Mouse (Mus musculus): ENCODE results near the gene Mcf2l. TPM values are rescaled to one million over a fixed set of nuclear protein-coding genes. Genes with fewer than 3 reads are reported as not detected.

Mcf2l gene
- polyA plus RNA-seq, 1 experiment: 2.9 TPM

DNA sequence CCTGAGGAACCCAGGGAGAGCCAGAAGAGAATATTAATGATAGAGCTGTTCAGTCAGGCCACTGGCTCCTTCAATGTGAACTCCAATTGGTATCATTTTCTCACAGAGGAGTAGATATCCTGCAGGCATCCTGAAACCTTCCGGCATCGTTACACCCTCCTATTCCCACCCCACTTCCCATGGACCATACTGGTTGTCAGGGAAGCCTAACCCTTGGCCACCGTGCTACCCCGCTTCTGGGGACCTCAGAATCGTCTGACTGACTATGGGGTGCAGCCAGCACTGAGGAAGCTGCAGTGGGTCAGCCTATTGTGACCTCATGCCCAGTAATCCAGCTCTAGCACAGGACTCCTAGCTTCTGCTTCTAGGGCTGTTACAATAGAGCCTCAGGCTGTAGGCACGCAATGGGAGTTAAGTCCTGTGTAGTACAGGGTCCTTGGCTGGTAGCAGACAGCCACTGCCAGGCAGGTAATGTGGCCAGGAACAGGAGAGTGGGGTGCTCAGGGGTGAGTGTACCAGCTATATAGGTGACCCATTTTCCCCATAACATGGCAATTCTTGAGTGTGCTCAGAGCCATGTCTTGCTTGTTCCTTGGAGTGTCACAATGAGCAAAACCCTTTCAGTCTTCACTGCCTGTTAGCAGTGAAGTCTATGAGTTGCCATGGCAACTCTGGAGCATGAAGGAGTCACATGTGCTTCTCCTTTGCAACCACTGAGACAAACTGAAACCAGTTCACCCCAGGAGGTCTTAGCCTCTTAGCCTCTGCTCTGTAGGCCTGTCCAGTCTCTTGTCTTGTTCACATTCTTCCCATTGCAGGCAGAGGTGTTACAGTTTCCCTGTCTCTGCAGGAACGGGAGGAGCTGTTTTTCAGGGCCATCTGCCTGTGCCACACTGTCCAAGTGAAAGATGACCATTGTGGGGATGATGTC lies 41.7 kb upstream of the Mcf2l start:
- no peaks in the 10 kb centered on the region for H3K4me1 ChIP-seq (ENCODE audit: control insufficient read depth, insufficient read depth, insufficient read length)
- TF ChIP-seq POLR2A (IDR thresholded peaks at IDR 0.05; ENCODE audit: low read depth, low read length): no peak
- no peak for TF ChIP-seq CTCF (IDR thresholded peaks at IDR 0.05; ENCODE audit: extremely low read depth, insufficient read depth, insufficient read length, insufficient replicate concordance)
- no peaks in the 10 kb centered on the region for H3K36me3 ChIP-seq (ENCODE audit: control insufficient read depth, insufficient read depth, low read length)
- WGBS: 86% methylated on average over 7 of the region's 7 CpGs
- no peaks in the 10 kb centered on the region for H3K27me3 ChIP-seq (ENCODE audit: control insufficient read depth, insufficient read depth, low read length)
- no peak overlapping the region for H3K27ac ChIP-seq (ENCODE audit: insufficient read depth, low read length)
- DNase-seq (ENCODE audit: low read depth in 1 of 2, low spot score in 2 of 2): no peak
- no peak overlapping the region for H3K4me3 ChIP-seq (ENCODE audit: extremely low read depth, insufficient read depth, insufficient read length)

DNA sequence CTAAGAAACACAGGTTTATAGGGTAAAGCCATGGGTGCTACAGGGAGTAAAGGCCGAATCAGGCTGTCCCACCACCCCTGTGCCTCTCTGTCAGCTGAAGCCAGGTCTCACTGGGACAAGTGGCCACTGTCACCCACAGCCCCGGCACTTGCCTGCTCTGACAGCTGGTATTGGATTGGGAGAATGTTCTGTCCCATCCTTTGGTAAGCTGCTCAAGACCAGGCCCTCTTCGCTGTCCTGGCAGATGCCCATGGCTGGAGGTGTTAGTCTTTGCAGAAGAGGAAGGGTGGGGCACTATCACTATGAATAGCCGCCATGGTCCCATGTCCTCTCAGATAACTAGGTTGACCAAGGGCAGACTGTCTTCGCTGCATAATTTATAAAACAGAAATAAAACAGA lies 40.0 kb upstream of the Mcf2l start:
- TF ChIP-seq POLR2A (IDR thresholded peaks at IDR 0.05; ENCODE audit: low read depth, low read length) (no peak), CTCF (IDR thresholded peaks at IDR 0.05; ENCODE audit: extremely low read depth, insufficient read depth, insufficient read length, insufficient replicate concordance) (no peak)
- Histone ChIP-seq H3K27me3 (ENCODE audit: control insufficient read depth, insufficient read depth, low read length) (no peaks in the 10 kb centered on the region), H3K27ac (ENCODE audit: insufficient read depth, low read length) (no peak overlapping the region), H3K4me1 (ENCODE audit: control insufficient read depth, insufficient read depth, insufficient read length) (no peaks in the 10 kb centered on the region), H3K36me3 (ENCODE audit: control insufficient read depth, insufficient read depth, low read length) (peaks cover 1% of the 10 kb centered on the region; the same call in 1 of the 2 replicates), H3K4me3 (ENCODE audit: extremely low read depth, insufficient read depth, insufficient read length) (no peak overlapping the region)
- WGBS: 91% methylated on average over 5 of the region's 5 CpGs
- no peak for DNase-seq (ENCODE audit: low read depth in 1 of 2, low spot score in 2 of 2)

DNA sequence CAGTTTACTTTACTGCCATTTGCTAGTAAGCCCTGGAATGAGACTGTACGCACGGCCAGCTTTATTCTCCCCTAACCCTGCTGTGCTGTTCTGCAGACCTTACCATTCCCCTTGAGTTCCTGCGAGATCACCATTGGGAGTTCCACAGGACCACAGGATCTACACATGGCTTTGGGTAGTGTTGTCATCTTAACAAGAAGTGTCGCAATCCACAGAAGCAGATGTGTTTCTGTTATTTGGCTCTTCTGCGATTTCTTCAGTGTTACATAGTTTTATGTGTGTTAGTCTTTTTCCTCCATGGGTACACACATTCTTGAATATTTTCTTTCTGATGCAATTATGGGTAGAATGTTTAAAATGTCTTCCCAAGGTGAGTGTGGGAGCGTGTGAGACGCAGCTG lies 32.8 kb upstream of the Mcf2l start:
- H3K36me3 ChIP-seq (ENCODE audit: control insufficient read depth, insufficient read depth, low read length): peaks cover 3% of the 10 kb centered on the region; the same call in 1 of the 2 replicates
- no peak for DNase-seq (ENCODE audit: low read depth in 1 of 2, low spot score in 2 of 2)
- no peaks in the 10 kb centered on the region for H3K4me1 ChIP-seq (ENCODE audit: control insufficient read depth, insufficient read depth, insufficient read length)
- no peak overlapping the region for H3K27ac ChIP-seq (ENCODE audit: insufficient read depth, low read length)
- TF ChIP-seq POLR2A (IDR thresholded peaks at IDR 0.05; ENCODE audit: low read depth, low read length) (no peak), CTCF (IDR thresholded peaks at IDR 0.05; ENCODE audit: extremely low read depth, insufficient read depth, insufficient read length, insufficient replicate concordance) (no peak)
- no peak overlapping the region for H3K4me3 ChIP-seq (ENCODE audit: extremely low read depth, insufficient read depth, insufficient read length)
- H3K27me3 ChIP-seq (ENCODE audit: control insufficient read depth, insufficient read depth, low read length): no peaks in the 10 kb centered on the region
- WGBS: 89% methylated on average over 7 of the region's 7 CpGs

DNA sequence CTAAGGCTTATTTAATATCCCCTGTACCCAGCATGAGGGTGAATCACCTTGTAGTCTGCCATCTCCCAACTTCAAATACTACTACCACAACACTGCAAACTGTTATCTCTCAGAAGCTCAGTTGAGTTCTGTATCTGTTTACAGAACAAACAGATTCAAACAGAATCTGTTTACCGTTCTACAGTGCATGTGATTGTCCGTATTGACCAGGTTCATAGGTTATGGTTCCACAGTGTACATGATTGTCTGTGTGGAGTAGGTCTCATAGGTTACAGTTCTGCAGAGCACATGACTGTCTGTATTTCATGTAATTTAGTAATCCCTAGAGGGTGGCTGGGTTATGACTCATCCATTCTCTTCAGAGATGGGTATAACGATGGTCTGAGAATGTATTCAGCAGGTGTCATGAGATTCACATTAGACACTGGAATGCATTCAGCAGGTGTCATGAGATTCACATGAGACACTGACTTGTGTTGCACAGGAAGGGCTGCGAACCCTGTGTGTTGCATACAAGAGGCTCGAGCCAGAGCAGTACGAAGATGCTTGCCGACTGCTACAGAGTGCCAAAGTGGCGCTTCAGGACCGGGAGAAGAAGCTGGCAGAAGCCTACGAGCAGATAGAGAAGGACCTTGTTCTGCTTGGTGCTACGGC lies 31.1 kb upstream of the Mcf2l start:
- no peaks in the 10 kb centered on the region for H3K27me3 ChIP-seq (ENCODE audit: control insufficient read depth, insufficient read depth, low read length)
- no peak for DNase-seq (ENCODE audit: low read depth in 1 of 2, low spot score in 2 of 2)
- WGBS: 93% methylated on average over 11 of the region's 11 CpGs

DNA sequence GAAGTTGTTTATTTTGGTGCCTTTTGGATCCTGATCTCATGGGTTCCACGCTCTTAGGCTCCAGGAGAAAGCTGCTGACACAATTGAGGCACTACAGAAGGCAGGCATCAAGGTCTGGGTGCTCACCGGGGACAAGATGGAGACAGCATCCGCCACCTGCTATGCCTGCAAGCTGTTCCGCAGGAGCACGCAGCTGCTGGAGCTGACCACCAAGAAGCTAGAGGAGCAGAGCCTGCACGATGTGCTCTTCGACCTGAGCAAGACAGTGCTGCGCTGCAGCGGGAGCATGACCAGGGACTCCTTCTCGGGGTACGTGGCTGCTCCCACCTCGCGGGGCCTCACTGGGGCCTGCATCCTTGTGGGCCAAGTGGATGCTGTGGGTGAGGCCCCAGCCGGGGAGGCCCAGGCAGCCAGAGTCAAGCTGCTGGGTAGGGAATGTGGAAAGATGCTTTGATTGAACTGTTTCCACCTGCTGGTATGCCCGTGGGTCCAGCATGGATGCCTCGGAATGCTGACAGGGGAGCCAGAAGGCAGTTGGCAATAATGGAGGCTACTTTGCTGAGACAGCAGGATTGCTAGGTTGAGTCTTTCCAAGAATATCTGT lies 29.2 kb upstream of the Mcf2l start:
- TF ChIP-seq POLR2A (IDR thresholded peaks at IDR 0.05; ENCODE audit: low read depth, low read length) (no peak), CTCF (IDR thresholded peaks at IDR 0.05; ENCODE audit: extremely low read depth, insufficient read depth, insufficient read length, insufficient replicate concordance) (no peak)
- WGBS: 97% methylated on average over 16 of the region's 16 CpGs
- H3K4me3 ChIP-seq (ENCODE audit: extremely low read depth, insufficient read depth, insufficient read length): no peak overlapping the region
- peaks cover 2% of the 10 kb centered on the region; the same call in 1 of the 2 replicates for H3K36me3 ChIP-seq (ENCODE audit: control insufficient read depth, insufficient read depth, low read length)
- DNase-seq (ENCODE audit: low read depth in 1 of 2, low spot score in 2 of 2): no peak
- H3K27me3 ChIP-seq (ENCODE audit: control insufficient read depth, insufficient read depth, low read length): no peaks in the 10 kb centered on the region
- H3K27ac ChIP-seq (ENCODE audit: insufficient read depth, low read length): no peak overlapping the region
- H3K4me1 ChIP-seq (ENCODE audit: control insufficient read depth, insufficient read depth, insufficient read length): no peaks in the 10 kb centered on the region

More for the DNA sequence above, 31.1 kb upstream of the Mcf2l start:
- Histone ChIP-seq H3K4me3 (ENCODE audit: extremely low read depth, insufficient read depth, insufficient read length) (no peak overlapping the region), H3K4me1 (ENCODE audit: control insufficient read depth, insufficient read depth, insufficient read length) (no peaks in the 10 kb centered on the region), H3K27ac (ENCODE audit: insufficient read depth, low read length) (no peak overlapping the region), H3K36me3 (ENCODE audit: control insufficient read depth, insufficient read depth, low read length) (peaks cover 3% of the 10 kb centered on the region; the same call in 1 of the 2 replicates)
- TF ChIP-seq POLR2A (IDR thresholded peaks at IDR 0.05; ENCODE audit: low read depth, low read length): no peak
- no peak for TF ChIP-seq CTCF (IDR thresholded peaks at IDR 0.05; ENCODE audit: extremely low read depth, insufficient read depth, insufficient read length, insufficient replicate concordance)

DNA sequence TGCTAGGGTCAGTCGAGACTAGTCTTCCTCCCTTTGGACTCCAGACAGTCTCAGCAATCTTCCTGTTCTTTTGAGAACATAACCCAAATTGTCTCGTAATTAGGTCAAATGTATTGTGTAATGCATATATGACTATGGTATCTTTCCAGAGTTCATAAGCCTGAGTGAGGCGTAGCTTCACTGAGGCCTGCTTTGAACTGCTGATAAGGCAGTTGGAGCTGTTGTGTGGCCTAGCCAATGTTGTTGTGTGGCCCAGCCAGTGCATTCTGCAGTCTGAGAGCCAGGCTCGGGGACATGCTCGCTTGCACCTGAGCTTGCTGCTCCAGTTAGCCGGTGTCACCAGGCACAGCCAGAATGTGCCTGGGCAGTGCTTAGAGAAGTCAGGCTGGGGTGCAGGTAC lies 27.2 kb upstream of the Mcf2l start:
- Histone ChIP-seq H3K27ac (ENCODE audit: insufficient read depth, low read length) (no peak overlapping the region), H3K27me3 (ENCODE audit: control insufficient read depth, insufficient read depth, low read length) (no peaks in the 10 kb centered on the region), H3K36me3 (ENCODE audit: control insufficient read depth, insufficient read depth, low read length) (peaks cover 2% of the 10 kb centered on the region; the same call in 1 of the 2 replicates), H3K4me1 (ENCODE audit: control insufficient read depth, insufficient read depth, insufficient read length) (no peaks in the 10 kb centered on the region), H3K4me3 (ENCODE audit: extremely low read depth, insufficient read depth, insufficient read length) (no peak overlapping the region)
- WGBS: 94% methylated on average over 6 of the region's 6 CpGs
- no peak for DNase-seq (ENCODE audit: low read depth in 1 of 2, low spot score in 2 of 2)
- TF ChIP-seq POLR2A (IDR thresholded peaks at IDR 0.05; ENCODE audit: low read depth, low read length) (no peak), CTCF (IDR thresholded peaks at IDR 0.05; ENCODE audit: extremely low read depth, insufficient read depth, insufficient read length, insufficient replicate concordance) (no peak)

Measured in spleen, adult 2 months (tissue).